Mouse (Mus musculus) small intestine, adult 2 months (tissue): Measurements from ENCODE around the gene Mkrn3.

ENCODE experiments used
- CTCF ChIP-seq: fragments of 200-500 bp; IDR thresholded peaks from 2 replicates; pipeline ENCODE4 v1.5.1; 2012; ENCODE audit warnings: low read depth, mild to moderate bottlenecking, control low read depth, inconsistent platforms, low read length, moderate library complexity, mixed read lengths; ENCODE audit not compliant: insufficient replicate concordance, insufficient read length; ENCODE audit errors: extremely low read depth
- POLR2A ChIP-seq: fragments of 200-500 bp; IDR thresholded peaks from 2 replicates; pipeline ENCODE4 v1.6.1; 2012; ENCODE audit warnings: low read depth, mild to moderate bottlenecking, control low read depth, inconsistent platforms, low read length, moderate library complexity

GRCm38 (mm10) chr7:62423210-62423609 is 3.3 kb upstream of the Mkrn3 start:
- TF ChIP-seq CTCF (no peak), POLR2A (no peak)
